Mouse (Mus musculus): ENCODE results near the gene Chl1.

GRCm38 (mm10) chr6:103622117-103622713 is 111.8 kb downstream of the Chl1 start:
- TF ChIP-seq CTCF (IDR thresholded peaks at IDR 0.05): no peak
- no peak for TF ChIP-seq EP300 (IDR thresholded peaks at IDR 0.05)

Measured in lung, postnatal 0 days (tissue).